Mouse (Mus musculus): ENCODE measurements around the gene Pfdn2. TPM values are rescaled to one million over a fixed set of nuclear protein-coding genes. Genes with fewer than 3 reads are reported as not detected.

Pfdn2 gene
- polyA plus RNA-seq (2015; fragmentation: Nextera tagmentation; extraction: Ambion mirVana): 63.8 and 71.4 TPM in 2 replicates

DNA sequence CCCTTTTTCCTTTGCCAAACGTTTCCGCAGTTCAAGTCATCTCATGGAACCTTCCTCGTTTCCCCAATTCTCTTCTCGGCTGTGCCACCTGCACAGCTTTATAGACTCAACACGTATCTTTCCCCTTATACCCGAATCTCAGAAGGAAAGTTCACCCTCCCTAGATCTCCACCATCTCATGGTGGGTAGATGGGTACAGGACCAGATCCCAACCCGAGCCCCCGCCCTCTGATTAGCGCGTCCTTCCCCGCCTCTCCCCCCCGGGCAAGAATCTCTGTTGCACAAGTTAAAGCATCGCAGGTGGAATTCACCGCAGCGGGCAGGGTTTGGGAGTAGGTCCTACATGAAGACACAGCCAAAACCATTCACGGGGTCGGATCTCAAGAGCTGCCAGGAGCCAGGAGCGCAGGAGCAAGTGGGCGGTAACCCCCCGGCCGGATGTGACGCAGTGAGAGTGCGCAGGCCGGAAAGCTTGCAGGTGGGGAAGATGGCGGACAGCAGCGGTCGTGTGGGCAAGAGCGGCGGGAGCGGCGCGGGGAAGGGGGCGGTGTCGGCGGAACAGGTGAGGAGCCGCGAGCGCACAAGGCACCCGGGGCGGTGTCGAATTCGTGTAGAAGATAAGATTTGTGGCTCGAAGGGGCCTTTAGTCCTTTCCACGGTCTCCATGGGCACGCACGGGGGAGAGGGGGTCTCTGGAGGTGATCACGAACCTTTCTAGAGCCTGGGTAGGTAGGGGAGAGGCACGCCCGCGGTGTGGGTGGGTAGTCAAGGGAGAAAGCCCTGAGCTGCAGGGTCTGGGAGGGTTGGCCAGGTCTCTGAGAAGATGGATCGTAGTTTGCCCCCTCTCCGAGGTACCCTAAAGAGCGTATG lies at the start of gene Pfdn2, which contains the start of gene Nit1:
TSS of gene Pfdn2 (plus strand) at position 446 of the 870 bp plus-strand sequence.
TSS of gene Nit1 (minus strand) at position 422 of the 870 bp plus-strand sequence.

DNA sequence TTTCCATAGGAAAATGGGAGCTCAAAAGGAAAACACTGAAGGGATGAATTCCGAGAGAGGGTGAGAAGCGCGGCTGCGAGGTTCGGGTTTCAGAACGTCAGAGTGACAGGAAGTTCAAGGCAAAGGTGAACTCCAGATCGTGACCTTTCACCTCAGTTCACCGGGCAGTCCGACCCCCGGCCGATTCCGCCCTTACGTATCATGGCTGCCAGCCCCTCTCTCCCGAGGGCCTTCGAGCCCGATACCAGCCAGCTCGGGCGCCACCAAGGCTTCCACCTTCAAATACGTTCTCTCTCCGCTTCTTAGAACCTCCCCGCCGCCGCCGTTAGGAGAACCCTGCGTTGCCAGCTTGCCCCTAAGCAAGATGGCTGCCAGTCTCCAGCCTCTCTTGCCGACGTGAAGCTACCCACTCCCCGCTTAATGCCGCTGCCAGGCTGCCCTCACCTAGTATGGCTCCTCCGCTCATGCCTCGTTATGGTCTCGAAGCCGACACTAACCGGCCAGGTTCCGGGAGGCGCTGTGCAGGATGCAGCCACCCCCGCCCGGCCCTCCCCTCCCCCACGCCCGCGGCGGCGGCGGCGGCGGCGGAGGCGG lies 16.5 kb upstream of the Pfdn2 start, which contains the start of gene Dedd:
TSS of gene Dedd (plus strand) at position 307 of the 594 bp plus-strand sequence.

DNA sequence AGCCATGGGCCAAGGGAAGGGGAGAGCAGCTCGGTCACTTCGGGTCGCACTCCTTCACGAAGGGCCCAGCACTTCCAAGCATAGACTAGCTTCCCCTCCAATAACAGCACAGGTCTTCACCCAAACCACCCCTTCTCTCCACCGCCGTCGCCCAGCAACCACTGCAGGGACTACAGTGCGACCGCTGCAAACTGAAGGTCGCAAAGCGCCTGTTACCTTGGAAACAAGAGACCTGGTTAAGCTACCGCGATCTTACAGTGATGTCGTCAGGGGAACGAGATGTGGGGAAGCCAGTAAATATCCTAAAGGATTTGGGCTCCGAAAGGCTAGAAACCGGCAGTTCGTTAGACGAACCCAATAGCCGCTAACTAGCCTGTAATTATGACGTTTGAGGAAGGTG lies 15.2 kb downstream of the Pfdn2 start, which contains the start of gene Klhdc9:
TSS of gene Klhdc9 (minus strand) at position 143 of the 400 bp plus-strand sequence.

DNA sequence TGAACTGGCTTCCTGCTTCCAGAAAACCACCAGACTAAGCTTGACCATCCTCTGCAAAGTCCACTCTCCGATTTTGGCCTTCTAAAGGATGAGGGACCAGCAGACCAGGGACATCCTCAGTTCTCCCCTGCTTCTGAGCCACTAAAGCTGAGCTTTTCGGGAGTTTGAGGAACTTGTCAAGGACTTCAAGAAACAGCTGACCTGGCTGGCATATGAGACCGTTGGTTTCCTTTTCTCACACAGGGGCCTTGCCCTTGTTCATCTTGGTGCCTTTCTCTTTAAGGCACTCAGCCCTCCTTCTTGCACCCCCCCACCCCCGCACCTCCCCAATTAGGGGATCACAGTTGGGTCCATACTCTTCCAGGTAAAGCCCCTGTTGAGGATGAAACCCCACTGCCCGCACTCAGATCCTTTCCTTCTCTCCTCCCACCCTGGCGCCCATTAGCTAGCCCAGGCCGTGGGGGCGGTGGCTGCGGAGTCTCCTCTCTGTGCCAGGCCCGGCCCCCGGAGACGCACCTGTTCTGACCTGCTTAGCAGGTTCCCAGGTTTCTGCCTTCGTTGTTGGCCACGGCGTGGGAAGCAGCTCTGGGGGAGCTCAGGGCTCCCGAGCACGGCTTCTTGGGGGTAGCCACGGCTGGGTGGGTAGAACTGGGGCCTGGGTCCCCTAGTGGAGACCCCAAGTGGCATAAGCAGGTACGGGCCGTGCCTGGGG lies 24.5 kb downstream of the Pfdn2 start, which contains the start of gene Nectin4:
TSS of gene Nectin4 (plus strand) at position 255 of the 712 bp plus-strand sequence.

DNA sequence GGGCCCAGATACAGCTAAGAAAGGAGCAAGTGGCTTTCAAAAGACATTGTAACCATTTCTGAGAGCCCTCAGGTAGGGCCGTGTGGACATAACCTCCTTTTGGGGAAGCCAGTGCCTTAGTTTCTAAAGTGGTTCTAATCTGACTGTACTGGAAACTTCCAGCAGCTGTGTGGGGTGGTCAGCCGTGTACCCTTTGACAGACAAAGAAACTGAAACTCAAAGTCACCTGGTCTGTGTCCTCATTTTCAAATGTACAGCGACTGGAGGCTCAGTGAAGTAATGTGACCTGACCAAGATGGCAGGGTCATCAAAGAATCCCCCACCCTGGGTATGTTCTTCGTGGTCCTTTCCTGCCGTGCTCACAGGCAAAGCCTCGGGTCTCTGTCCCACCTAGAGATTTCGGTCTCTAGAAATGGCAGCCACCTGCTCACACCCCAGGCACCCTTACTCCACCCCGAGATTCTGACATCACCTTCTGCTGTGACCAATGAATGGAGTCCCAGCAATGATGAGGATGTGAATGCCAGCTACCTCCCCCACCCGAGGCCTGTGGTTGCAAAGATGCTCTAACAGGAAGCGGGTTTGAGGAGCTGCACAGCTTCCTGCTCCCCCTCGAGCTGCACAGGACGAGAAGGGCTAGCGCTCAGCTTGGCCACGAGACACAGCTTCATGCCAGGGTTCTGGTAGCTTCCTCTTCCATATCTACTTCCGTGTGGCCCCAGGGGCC lies 43.1 kb downstream of the Pfdn2 start, which contains the start of gene Arhgap30:
TSS of gene Arhgap30 (plus strand) at position 579 of the 727 bp plus-strand sequence.

Other genes with a start within 250 kb of the Pfdn2 start
- gene Cfap126, start 231.8 kb upstream of the Pfdn2 start, polyA plus RNA-seq (2015; fragmentation: Nextera tagmentation; extraction: Ambion mirVana): 1.5 and 2.0 TPM in 2 replicates
- gene Sdhc, start 195.1 kb upstream of the Pfdn2 start, polyA plus RNA-seq (2015; fragmentation: Nextera tagmentation; extraction: Ambion mirVana): 133 and 137 TPM in 2 replicates
- gene Mpz, start 195.0 kb upstream of the Pfdn2 start, polyA plus RNA-seq (2015; fragmentation: Nextera tagmentation; extraction: Ambion mirVana): 0.06 TPM in 1 of 2 replicates, not detected in the other
- 4.2 and 6.1 TPM in 2 replicates for gene Pcp4l1, start 149.4 kb upstream of the Pfdn2 start, polyA plus RNA-seq (2015; fragmentation: Nextera tagmentation; extraction: Ambion mirVana)
- 0.04 and 0.23 TPM in 2 replicates for gene Nr1i3, start 131.7 kb upstream of the Pfdn2 start, polyA plus RNA-seq (2015; fragmentation: Nextera tagmentation; extraction: Ambion mirVana)
- 13.0 and 14.5 TPM in 2 replicates for gene Tomm40l, start 123.2 kb upstream of the Pfdn2 start, polyA plus RNA-seq (2015; fragmentation: Nextera tagmentation; extraction: Ambion mirVana)
- 5.4 and 10.5 TPM in 2 replicates for gene Apoa2, start 120.6 kb upstream of the Pfdn2 start, polyA plus RNA-seq (2015; fragmentation: Nextera tagmentation; extraction: Ambion mirVana)
- gene Fcer1g, start 111.3 kb upstream of the Pfdn2 start, polyA plus RNA-seq (2015; fragmentation: Nextera tagmentation; extraction: Ambion mirVana): 259 and 395 TPM in 2 replicates
- 2.1 and 3.0 TPM in 2 replicates for gene Adamts4, start 95.2 kb upstream of the Pfdn2 start, polyA plus RNA-seq (2015; fragmentation: Nextera tagmentation; extraction: Ambion mirVana)
- 120 and 129 TPM in 2 replicates for gene Ndufs2, start 94.3 kb upstream of the Pfdn2 start, polyA plus RNA-seq (2015; fragmentation: Nextera tagmentation; extraction: Ambion mirVana)
- gene B4galt3, start 75.3 kb upstream of the Pfdn2 start, polyA plus RNA-seq (2015; fragmentation: Nextera tagmentation; extraction: Ambion mirVana): 39.0 and 44.1 TPM in 2 replicates
- 146 and 167 TPM in 2 replicates for gene Ppox, start 64.5 kb upstream of the Pfdn2 start, polyA plus RNA-seq (2015; fragmentation: Nextera tagmentation; extraction: Ambion mirVana)
- 34.0 and 36.2 TPM in 2 replicates for gene Usp21, start 57.7 kb upstream of the Pfdn2 start, polyA plus RNA-seq (2015; fragmentation: Nextera tagmentation; extraction: Ambion mirVana)
- gene Ufc1, start 50.6 kb upstream of the Pfdn2 start, polyA plus RNA-seq (2015; fragmentation: Nextera tagmentation; extraction: Ambion mirVana): 62.2 and 65.2 TPM in 2 replicates
- 21.7 and 22.4 TPM in 2 replicates for gene Dedd, start 16.5 kb upstream of the Pfdn2 start, polyA plus RNA-seq (2015; fragmentation: Nextera tagmentation; extraction: Ambion mirVana)
- 17.3 and 21.0 TPM in 2 replicates for gene Nit1, start within 50 bp of the Pfdn2 start, polyA plus RNA-seq (2015; fragmentation: Nextera tagmentation; extraction: Ambion mirVana)
- 0.49 and 0.56 TPM in 2 replicates for gene Klhdc9, start 15.1 kb downstream of the Pfdn2 start, polyA plus RNA-seq (2015; fragmentation: Nextera tagmentation; extraction: Ambion mirVana)
- 0.30 and 0.41 TPM in 2 replicates for gene Nectin4, start 24.4 kb downstream of the Pfdn2 start, polyA plus RNA-seq (2015; fragmentation: Nextera tagmentation; extraction: Ambion mirVana)
- 14.1 and 20.7 TPM in 2 replicates for gene Arhgap30, start 43.3 kb downstream of the Pfdn2 start, polyA plus RNA-seq (2015; fragmentation: Nextera tagmentation; extraction: Ambion mirVana)
- gene Usf1, start 65.6 kb downstream of the Pfdn2 start, polyA plus RNA-seq (2015; fragmentation: Nextera tagmentation; extraction: Ambion mirVana): 36.7 and 42.8 TPM in 2 replicates
- 2.8 and 4.4 TPM in 2 replicates for gene Tstd1, start 73.2 kb downstream of the Pfdn2 start, polyA plus RNA-seq (2015; fragmentation: Nextera tagmentation; extraction: Ambion mirVana)
- gene F11r, start 91.9 kb downstream of the Pfdn2 start, polyA plus RNA-seq (2015; fragmentation: Nextera tagmentation; extraction: Ambion mirVana): 24.5 and 31.5 TPM in 2 replicates
- 6.6 and 8.5 TPM in 2 replicates for gene Alyref2, start 157.8 kb downstream of the Pfdn2 start, polyA plus RNA-seq (2015; fragmentation: Nextera tagmentation; extraction: Ambion mirVana)
- not detected in 2 replicates for gene Itln1, start 189.6 kb downstream of the Pfdn2 start, polyA plus RNA-seq (2015; fragmentation: Nextera tagmentation; extraction: Ambion mirVana)
- gene Cd244a, start 213.5 kb downstream of the Pfdn2 start, polyA plus RNA-seq (2015; fragmentation: Nextera tagmentation; extraction: Ambion mirVana): 8.0 and 8.9 TPM in 2 replicates

Measured in spleen, postnatal 0 days (tissue).